Mouse (Mus musculus): Measurements from ENCODE around the gene Tmem88b. TPM values are rescaled to one million over a fixed set of nuclear protein-coding genes. Genes with fewer than 3 reads are reported as not detected.
A peak's percentile ranks its signal among the peaks of the same experiment; 100 is the strongest.

Tmem88b gene
- polyA plus RNA-seq, 1 experiment = 0.18 TPM

GRCm38 (mm10) chr4:155759862-155760612, 25.6 kb downstream of the Tmem88b start:
- peak; percentile 41 for TF ChIP-seq MAX (IDR thresholded peaks at IDR 0.05)
- no peak for TF ChIP-seq USF1 (IDR thresholded peaks at IDR 0.05; ENCODE audit: low read depth)

GRCm38 (mm10) chr4:155757011-155757410, 28.7 kb downstream of the Tmem88b start:
- Histone ChIP-seq H3K36me3 (ENCODE audit: control insufficient read depth, insufficient read depth) (peaks cover 64% of the 10 kb centered on the region), H3K79me3 (ENCODE audit: low read depth) (peaks cover 38% of the 10 kb centered on the region), H3K79me2 (ENCODE audit: control insufficient read depth, insufficient read depth) (peaks cover 69% of the 10 kb centered on the region), H3K4me3 (ENCODE audit: insufficient read depth, poor library complexity, severe bottlenecking) (no peak overlapping the region), H3K27me3 (ENCODE audit: control insufficient read depth, insufficient read depth, insufficient read length) (no peaks in the 10 kb centered on the region), H3ac (ENCODE audit: control insufficient read depth, insufficient read length, low read depth) (no peak overlapping the region)
- TF ChIP-seq MYOG (IDR thresholded peaks at IDR 0.05; ENCODE audit: control insufficient read depth, extremely low read depth, insufficient read length) = no peak
- TF ChIP-seq MAX (IDR thresholded peaks at IDR 0.05) = no peak
- TF ChIP-seq USF1 (IDR thresholded peaks at IDR 0.05; ENCODE audit: low read depth) = no peak
- no peak for TF ChIP-seq FOSL1 (IDR thresholded peaks at IDR 0.05; ENCODE audit: insufficient read depth, low read length, poor library complexity, severe bottlenecking)
- no peak for TF ChIP-seq MYOD1 (IDR thresholded peaks at IDR 0.05; ENCODE audit: control insufficient read depth, insufficient read length, low read depth)
- no peak for TF ChIP-seq CTCF (IDR thresholded peaks at IDR 0.05; ENCODE audit: control insufficient read depth, insufficient read depth, insufficient read length)
- no peak for TF ChIP-seq CEBPB (IDR thresholded peaks at IDR 0.05; ENCODE audit: low read depth)

More at GRCm38 (mm10) chr4:155759862-155760612, 25.6 kb downstream of the Tmem88b start:
- Histone ChIP-seq H3K79me2 (ENCODE audit: control insufficient read depth, insufficient read depth) (peaks cover 64% of the 10 kb centered on the region), H3K27me3 (ENCODE audit: control insufficient read depth, insufficient read depth, insufficient read length) (no peaks in the 10 kb centered on the region), H3K36me3 (ENCODE audit: control insufficient read depth, insufficient read depth) (peaks cover 41% of the 10 kb centered on the region), H3K79me3 (ENCODE audit: low read depth) (peaks cover 38% of the 10 kb centered on the region), H3ac (ENCODE audit: control insufficient read depth, insufficient read length, low read depth) (peak overlapping the region; percentile 97), H3K4me3 (ENCODE audit: insufficient read depth, poor library complexity, severe bottlenecking) (peak overlapping the region; percentile 88)

GRCm38 (mm10) chr4:155746575-155747490, 38.8 kb downstream of the Tmem88b start:
- peaks cover 5% of the 10 kb centered on the region for H3K79me3 ChIP-seq (ENCODE audit: low read depth)
- no peak for TF ChIP-seq MYOD1 (IDR thresholded peaks at IDR 0.05; ENCODE audit: control insufficient read depth, insufficient read length, low read depth)
- TF ChIP-seq MYOG (IDR thresholded peaks at IDR 0.05; ENCODE audit: control insufficient read depth, extremely low read depth, insufficient read length) = no peak
- TF ChIP-seq CEBPB (IDR thresholded peaks at IDR 0.05; ENCODE audit: low read depth) = no peak
- TF ChIP-seq CTCF (IDR thresholded peaks at IDR 0.05; ENCODE audit: control insufficient read depth, insufficient read depth, insufficient read length) = no peak
- no peak for TF ChIP-seq USF1 (IDR thresholded peaks at IDR 0.05; ENCODE audit: low read depth)
- TF ChIP-seq MAX (IDR thresholded peaks at IDR 0.05) = no peak
- TF ChIP-seq FOSL1 (IDR thresholded peaks at IDR 0.05; ENCODE audit: insufficient read depth, low read length, poor library complexity, severe bottlenecking) = no peak
- H3ac ChIP-seq (ENCODE audit: control insufficient read depth, insufficient read length, low read depth) = no peak overlapping the region
- no peaks in the 10 kb centered on the region for H3K27me3 ChIP-seq (ENCODE audit: control insufficient read depth, insufficient read depth, insufficient read length)
- peaks cover 14% of the 10 kb centered on the region for H3K79me2 ChIP-seq (ENCODE audit: control insufficient read depth, insufficient read depth)
- no peak overlapping the region for H3K4me3 ChIP-seq (ENCODE audit: insufficient read depth, poor library complexity, severe bottlenecking)
- H3K36me3 ChIP-seq (ENCODE audit: control insufficient read depth, insufficient read depth) = peaks cover 87% of the 10 kb centered on the region

GRCm38 (mm10) chr4:155746036-155746548, 39.6 kb downstream of the Tmem88b start:
- H3K79me3 ChIP-seq (ENCODE audit: low read depth) = peaks cover 5% of the 10 kb centered on the region
- TF ChIP-seq CTCF (IDR thresholded peaks at IDR 0.05; ENCODE audit: control insufficient read depth, insufficient read depth, insufficient read length) (no peak), CEBPB (IDR thresholded peaks at IDR 0.05; ENCODE audit: low read depth) (no peak), MYOG (IDR thresholded peaks at IDR 0.05; ENCODE audit: control insufficient read depth, extremely low read depth, insufficient read length) (no peak), USF1 (IDR thresholded peaks at IDR 0.05; ENCODE audit: low read depth) (no peak), FOSL1 (IDR thresholded peaks at IDR 0.05; ENCODE audit: insufficient read depth, low read length, poor library complexity, severe bottlenecking) (no peak), MYOD1 (IDR thresholded peaks at IDR 0.05; ENCODE audit: control insufficient read depth, insufficient read length, low read depth) (no peak), MAX (IDR thresholded peaks at IDR 0.05) (no peak)
- H3ac ChIP-seq (ENCODE audit: control insufficient read depth, insufficient read length, low read depth) = no peak overlapping the region
- no peak overlapping the region for H3K4me3 ChIP-seq (ENCODE audit: insufficient read depth, poor library complexity, severe bottlenecking)
- peaks cover 87% of the 10 kb centered on the region for H3K36me3 ChIP-seq (ENCODE audit: control insufficient read depth, insufficient read depth)
- no peaks in the 10 kb centered on the region for H3K27me3 ChIP-seq (ENCODE audit: control insufficient read depth, insufficient read depth, insufficient read length)
- H3K79me2 ChIP-seq (ENCODE audit: control insufficient read depth, insufficient read depth) = peaks cover 14% of the 10 kb centered on the region

GRCm38 (mm10) chr4:155745136-155745535, 40.5 kb downstream of the Tmem88b start:
- H3ac ChIP-seq (ENCODE audit: control insufficient read depth, insufficient read length, low read depth) = no peak overlapping the region
- H3K27me3 ChIP-seq (ENCODE audit: control insufficient read depth, insufficient read depth, insufficient read length) = no peaks in the 10 kb centered on the region
- no peak overlapping the region for H3K4me3 ChIP-seq (ENCODE audit: insufficient read depth, poor library complexity, severe bottlenecking)
- H3K79me2 ChIP-seq (ENCODE audit: control insufficient read depth, insufficient read depth) = peaks cover 9% of the 10 kb centered on the region
- H3K36me3 ChIP-seq (ENCODE audit: control insufficient read depth, insufficient read depth) = peaks cover 86% of the 10 kb centered on the region
- peaks cover 5% of the 10 kb centered on the region for H3K79me3 ChIP-seq (ENCODE audit: low read depth)
- TF ChIP-seq MAX (IDR thresholded peaks at IDR 0.05) (no peak), CTCF (IDR thresholded peaks at IDR 0.05; ENCODE audit: control insufficient read depth, insufficient read depth, insufficient read length) (no peak), FOSL1 (IDR thresholded peaks at IDR 0.05; ENCODE audit: insufficient read depth, low read length, poor library complexity, severe bottlenecking) (no peak), USF1 (IDR thresholded peaks at IDR 0.05; ENCODE audit: low read depth) (no peak), CEBPB (IDR thresholded peaks at IDR 0.05; ENCODE audit: low read depth) (no peak), MYOD1 (IDR thresholded peaks at IDR 0.05; ENCODE audit: control insufficient read depth, insufficient read length, low read depth) (no peak), MYOG (IDR thresholded peaks at IDR 0.05; ENCODE audit: control insufficient read depth, extremely low read depth, insufficient read length) (no peak)
